Mouse (Mus musculus): ENCODE measurements around the gene Sars2. TPM values are rescaled to one million over a fixed set of nuclear protein-coding genes. Genes with fewer than 3 reads are reported as not detected.

Gene Sars2
- polyA plus RNA-seq, 1 experiment, result 18.5 TPM

GRCm38 (mm10) chr7:28709454-28709853 lies 32.3 kb upstream of the Sars2 start:
- peaks cover 6% of the 10 kb centered on the region for H3K27me3 ChIP-seq (replicated peaks)
- H3K36me3 ChIP-seq (replicated peaks; ENCODE audit: low read length), result no peaks in the 10 kb centered on the region
- H3K4me3 ChIP-seq (replicated peaks), result no peak overlapping the region
- TF ChIP-seq GATA1 (IDR thresholded peaks at IDR 0.05; ENCODE audit: borderline replicate concordance, low read length) (no peak), FLI1 (IDR thresholded peaks at IDR 0.05; ENCODE audit: low read length) (no peak)
- peaks cover 15% of the 10 kb centered on the region for H3K9me3 ChIP-seq
- no peaks in the 10 kb centered on the region for H3K4me1 ChIP-seq

GRCm38 (mm10) chr7:28710962-28711361 lies 30.8 kb upstream of the Sars2 start:
- Histone ChIP-seq H3K36me3 (replicated peaks; ENCODE audit: low read length) (no peaks in the 10 kb centered on the region), H3K4me3 (replicated peaks) (no peak overlapping the region), H3K9me3 (peaks cover 19% of the 10 kb centered on the region), H3K27me3 (replicated peaks) (peaks cover 20% of the 10 kb centered on the region), H3K4me1 (no peaks in the 10 kb centered on the region)
- no peak for TF ChIP-seq GATA1 (IDR thresholded peaks at IDR 0.05; ENCODE audit: borderline replicate concordance, low read length)

GRCm38 (mm10) chr7:28714667-28715066 lies 27.1 kb upstream of the Sars2 start:
- peaks cover 40% of the 10 kb centered on the region for H3K27me3 ChIP-seq (replicated peaks)

GRCm38 (mm10) chr7:28715598-28715997 lies 26.2 kb upstream of the Sars2 start:
- TF ChIP-seq GATA1 (IDR thresholded peaks at IDR 0.05; ENCODE audit: borderline replicate concordance, low read length), result no peak
- no peak for TF ChIP-seq FLI1 (IDR thresholded peaks at IDR 0.05; ENCODE audit: low read length)
- Histone ChIP-seq H3K9me3 (peaks cover 4% of the 10 kb centered on the region), H3K4me1 (peaks cover 7% of the 10 kb centered on the region; the same call in 1 of the 2 replicates), H3K36me3 (replicated peaks; ENCODE audit: low read length) (no peaks in the 10 kb centered on the region), H3K27me3 (replicated peaks) (peaks cover 40% of the 10 kb centered on the region), H3K4me3 (replicated peaks) (no peak overlapping the region)

More at GRCm38 (mm10) chr7:28714667-28715066, 27.1 kb upstream of the Sars2 start:
- Histone ChIP-seq H3K4me3 (replicated peaks) (no peak overlapping the region), H3K36me3 (replicated peaks; ENCODE audit: low read length) (no peaks in the 10 kb centered on the region), H3K9me3 (peaks cover 4% of the 10 kb centered on the region), H3K4me1 (peaks cover 7% of the 10 kb centered on the region; the same call in 1 of the 2 replicates)
- TF ChIP-seq GATA1 (IDR thresholded peaks at IDR 0.05; ENCODE audit: borderline replicate concordance, low read length), result no peak
- TF ChIP-seq FLI1 (IDR thresholded peaks at IDR 0.05; ENCODE audit: low read length), result no peak

GRCm38 (mm10) chr7:28716590-28717281 lies 25.1 kb upstream of the Sars2 start, which contains the start of gene Fbxo17:
Fbxo17 (plus strand) TSS chr7:28716804.
- Histone ChIP-seq H3K27me3 (replicated peaks) (peaks cover 40% of the 10 kb centered on the region), H3K9me3 (peaks cover 4% of the 10 kb centered on the region), H3K36me3 (replicated peaks; ENCODE audit: low read length) (no peaks in the 10 kb centered on the region), H3K4me1 (peaks cover 7% of the 10 kb centered on the region; the same call in 1 of the 2 replicates), H3K4me3 (replicated peaks) (peak within 1 kb of the TSS; percentile 79)
- TF ChIP-seq FLI1 (IDR thresholded peaks at IDR 0.05; ENCODE audit: low read length), result no peak
- no peak for TF ChIP-seq GATA1 (IDR thresholded peaks at IDR 0.05; ENCODE audit: borderline replicate concordance, low read length)

GRCm38 (mm10) chr7:28717726-28718125 lies 24.1 kb upstream of the Sars2 start:
- Histone ChIP-seq H3K4me3 (replicated peaks) (no peak overlapping the region), H3K36me3 (replicated peaks; ENCODE audit: low read length) (no peaks in the 10 kb centered on the region), H3K27me3 (replicated peaks) (peaks cover 40% of the 10 kb centered on the region), H3K4me1 (peaks cover 7% of the 10 kb centered on the region; the same call in 1 of the 2 replicates), H3K9me3 (peaks cover 4% of the 10 kb centered on the region)
- TF ChIP-seq GATA1 (IDR thresholded peaks at IDR 0.05; ENCODE audit: borderline replicate concordance, low read length) (no peak), FLI1 (IDR thresholded peaks at IDR 0.05; ENCODE audit: low read length) (no peak)

GRCm38 (mm10) chr7:28719159-28719558 lies 22.6 kb upstream of the Sars2 start:
- H3K4me3 ChIP-seq (replicated peaks), result no peak overlapping the region
- H3K4me1 ChIP-seq, result peaks cover 7% of the 10 kb centered on the region; the same call in 1 of the 2 replicates
- H3K9me3 ChIP-seq, result peaks cover 4% of the 10 kb centered on the region
- H3K27me3 ChIP-seq (replicated peaks), result peaks cover 35% of the 10 kb centered on the region
- H3K36me3 ChIP-seq (replicated peaks; ENCODE audit: low read length), result no peaks in the 10 kb centered on the region
- no peak for TF ChIP-seq FLI1 (IDR thresholded peaks at IDR 0.05; ENCODE audit: low read length)

GRCm38 (mm10) chr7:28719650-28720049 lies 22.1 kb upstream of the Sars2 start:
- TF ChIP-seq GATA1 (IDR thresholded peaks at IDR 0.05; ENCODE audit: borderline replicate concordance, low read length), result no peak
- H3K36me3 ChIP-seq (replicated peaks; ENCODE audit: low read length), result no peaks in the 10 kb centered on the region
- peaks cover 7% of the 10 kb centered on the region; the same call in 1 of the 2 replicates for H3K4me1 ChIP-seq
- peaks cover 8% of the 10 kb centered on the region for H3K9me3 ChIP-seq
- peaks cover 32% of the 10 kb centered on the region for H3K27me3 ChIP-seq (replicated peaks)
- no peak overlapping the region for H3K4me3 ChIP-seq (replicated peaks)

- H3K4me1 ChIP-seq, result peaks cover 8% of the 10 kb centered on the region; the same call in 1 of the 2 replicates
- TF ChIP-seq GATA1 (IDR thresholded peaks at IDR 0.05; ENCODE audit: borderline replicate concordance, low read length) (no peak), FLI1 (IDR thresholded peaks at IDR 0.05; ENCODE audit: low read length) (no peak)
- peaks cover 5% of the 10 kb centered on the region; the same call in 1 of the 2 replicates for H3K9me3 ChIP-seq
- no peak overlapping the region for H3K4me3 ChIP-seq (replicated peaks)
- peaks cover 20% of the 10 kb centered on the region for H3K27me3 ChIP-seq (replicated peaks)
- no peaks in the 10 kb centered on the region for H3K36me3 ChIP-seq (replicated peaks; ENCODE audit: low read length)
These were observed 20.8 kb upstream of the Sars2 start for GRCm38 (mm10) chr7:28720753-28721537.

GRCm38 (mm10) chr7:28722079-28722478 lies 19.7 kb upstream of the Sars2 start:
- Histone ChIP-seq H3K4me3 (replicated peaks) (no peak overlapping the region), H3K4me1 (peaks cover 9% of the 10 kb centered on the region), H3K27me3 (replicated peaks) (peaks cover 11% of the 10 kb centered on the region), H3K9me3 (peaks cover 5% of the 10 kb centered on the region; the same call in 1 of the 2 replicates), H3K36me3 (replicated peaks; ENCODE audit: low read length) (no peaks in the 10 kb centered on the region)
- TF ChIP-seq FLI1 (IDR thresholded peaks at IDR 0.05; ENCODE audit: low read length) (no peak), GATA1 (IDR thresholded peaks at IDR 0.05; ENCODE audit: borderline replicate concordance, low read length) (no peak)

Measured in megakaryocyte, embryonic 14.5 days (primary cell).